Mouse (Mus musculus) layer of hippocampus, postnatal 25 days (tissue): ENCODE measurements around the gene Armc7. TPM values are rescaled to one million over a fixed set of nuclear protein-coding genes. Genes with fewer than 3 reads are reported as not detected.

Source experiments
- DNase-seq, 2 experiments: peaks; one replicate each; pipeline ENCODE4 v3.0.0; 2022; ENCODE audit warnings: mixed read lengths in 2 of 2, low spot score in 1 of 2; ENCODE audit errors: extremely low spot score in 1 of 2
- total RNA-seq, 2 experiments: library from RNA; stranded (reverse); gene quantifications; 2 replicates each; pipeline ENCODE4 v1.2.3; 2021

The Armc7 gene
- total RNA-seq = 10 to 100 TPM in 1 of 2 experiments, 1 to 10 TPM in 1; 9.3 to 10.3 TPM

- DNase-seq = peak; percentile 75 to 81
These were observed at the start of gene Armc7 for GRCm38 (mm10) chr11:115475025-115475757. TSS of gene Armc7 (plus strand) at chr11:115475667.

- no peak for DNase-seq
These were observed 49.8 kb upstream of the Armc7 start for GRCm38 (mm10) chr11:115425671-115426070.

DNA sequence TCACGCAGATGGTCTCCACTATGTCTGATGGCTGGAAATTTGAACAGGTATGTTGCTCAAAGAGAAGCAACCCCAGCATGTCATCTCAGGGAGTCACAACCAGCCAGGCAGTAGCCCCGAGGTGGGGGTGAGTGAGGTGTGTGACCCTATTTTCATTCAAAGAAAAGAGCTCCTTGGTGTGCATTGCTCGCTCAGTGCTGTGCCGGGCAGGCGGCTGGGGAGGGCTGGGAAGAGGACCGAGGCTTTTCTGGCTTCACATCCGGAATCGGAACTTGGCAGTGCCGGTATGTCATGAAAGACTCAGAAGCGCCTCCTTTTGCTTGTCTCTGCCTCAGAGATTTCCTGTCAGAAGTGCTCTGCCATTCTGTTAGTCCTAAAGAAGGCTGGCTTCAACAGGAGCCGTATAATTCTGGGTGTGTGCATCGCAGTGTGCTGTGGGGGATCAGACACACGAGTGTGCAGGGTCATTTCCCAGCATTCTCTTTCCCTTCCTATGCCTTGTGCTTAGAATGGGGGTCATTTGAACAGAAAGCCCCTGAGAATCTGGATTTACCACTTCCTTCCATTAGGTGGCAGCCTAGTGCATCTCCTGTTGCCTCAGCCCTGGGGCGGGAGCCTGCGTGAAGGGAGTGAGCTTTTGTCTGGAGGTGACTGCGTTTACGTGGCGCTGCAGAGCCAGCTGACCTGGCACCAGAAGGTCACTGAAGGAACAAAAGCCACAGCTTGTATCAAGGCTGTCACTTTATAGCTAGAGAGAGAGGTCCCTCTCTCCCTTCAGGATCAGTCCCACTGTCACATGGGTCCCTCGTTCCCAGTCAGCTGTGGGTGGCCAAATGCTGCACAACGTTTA, 47.8 kb upstream of the Armc7 start:
- peak; percentile 43 to 55 for DNase-seq

GRCm38 (mm10) chr11:115429307-115429706, 46.2 kb upstream of the Armc7 start:
- no peak for DNase-seq

DNA sequence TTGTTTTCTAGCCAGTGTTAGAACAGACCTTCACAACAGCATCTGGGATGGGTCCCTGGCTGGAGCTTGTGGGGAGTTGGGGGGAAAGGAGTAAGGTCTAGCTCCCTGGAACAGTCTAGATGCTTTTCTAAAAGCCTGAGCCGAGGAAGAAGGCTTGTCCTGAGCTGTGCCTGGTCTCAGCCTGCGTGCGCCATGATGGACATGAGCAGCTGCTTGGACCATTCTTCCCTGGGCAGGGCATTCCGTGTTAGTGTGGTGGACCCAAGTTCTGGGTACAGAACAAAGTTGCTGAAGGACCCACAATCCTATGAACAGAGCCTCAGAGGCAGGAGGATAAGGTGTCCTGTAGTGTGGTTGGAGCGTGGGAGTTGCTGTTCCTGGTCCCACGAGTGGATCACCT, 44.9 kb upstream of the Armc7 start:
- no peak for DNase-seq

DNA sequence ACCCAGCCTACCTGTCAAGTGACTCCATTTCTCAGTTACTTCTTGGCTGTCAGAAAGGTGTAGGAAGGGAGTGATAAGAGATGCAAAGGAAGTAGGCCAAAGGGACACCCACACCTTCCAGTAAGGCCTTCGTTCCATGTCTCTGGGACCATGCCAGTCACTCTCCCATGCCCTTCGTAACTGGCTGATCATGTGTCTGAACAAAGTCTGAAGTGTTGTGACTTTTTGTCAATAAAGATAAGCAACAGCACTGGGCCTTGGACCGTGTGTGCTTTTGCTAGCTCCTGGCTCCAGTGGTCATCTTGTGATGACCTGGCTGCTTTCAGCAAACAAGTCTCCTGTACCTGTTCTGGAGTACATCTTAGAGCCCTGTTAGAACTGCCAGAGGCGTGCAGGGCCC, 42.7 kb upstream of the Armc7 start:
- DNase-seq = no peak

DNA sequence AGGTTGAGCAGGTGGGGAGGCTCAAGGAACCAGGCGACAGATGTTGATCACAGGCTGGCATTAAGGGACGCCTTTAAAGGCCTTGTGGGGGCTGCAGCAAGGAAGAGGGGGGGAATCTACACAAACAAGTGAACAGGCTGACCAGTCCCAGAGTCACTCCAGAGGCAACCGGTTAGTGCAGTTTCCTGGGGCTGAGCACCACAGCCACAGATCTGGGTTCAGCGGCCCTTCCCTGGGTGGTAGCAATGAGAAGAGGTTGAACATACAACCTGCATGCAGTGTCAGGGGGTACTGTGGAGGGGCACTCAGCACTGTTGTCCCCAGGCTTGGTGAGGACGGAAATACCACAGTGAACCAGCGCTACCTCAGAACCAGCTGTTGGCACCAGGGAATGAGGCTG, 42.1 kb upstream of the Armc7 start:
- no peak for DNase-seq

DNA sequence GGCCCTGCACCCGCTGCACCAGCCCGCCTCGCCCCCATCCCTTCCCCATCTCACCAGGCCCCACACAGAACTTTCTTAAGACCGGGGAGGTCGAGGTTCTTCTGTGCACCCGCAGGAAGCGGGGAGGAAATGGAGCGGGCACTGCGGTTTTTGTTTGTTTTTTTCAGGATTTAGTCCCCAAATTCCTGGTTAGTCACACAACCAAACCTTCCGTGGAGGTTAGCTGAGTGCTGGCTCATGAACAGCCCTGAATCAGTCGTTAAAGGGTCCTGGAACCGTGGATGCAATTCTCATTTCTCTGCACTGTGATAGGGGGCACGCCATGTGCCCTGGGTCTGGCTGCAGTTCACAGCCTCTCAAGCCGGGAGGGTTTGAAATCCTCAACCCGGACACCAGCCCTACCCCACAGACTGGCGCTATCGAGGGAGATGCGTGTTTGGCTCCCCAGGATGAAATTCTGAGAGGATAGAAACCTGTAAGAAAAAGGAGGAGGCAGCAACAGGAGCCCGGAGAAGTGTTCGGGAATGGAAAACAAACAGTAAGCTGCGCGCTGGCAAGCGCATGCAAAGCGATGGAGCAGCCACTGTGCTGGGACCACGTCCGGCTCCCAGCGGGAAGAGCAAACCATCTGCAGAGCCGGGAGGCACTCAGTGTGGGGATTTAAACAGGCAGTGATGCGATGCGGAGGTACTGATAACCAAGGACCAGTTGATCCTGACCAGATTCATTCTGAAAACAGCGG, 39.7 kb upstream of the Armc7 start:
- DNase-seq = peak in 1 of 2 experiments; percentile 36

DNA sequence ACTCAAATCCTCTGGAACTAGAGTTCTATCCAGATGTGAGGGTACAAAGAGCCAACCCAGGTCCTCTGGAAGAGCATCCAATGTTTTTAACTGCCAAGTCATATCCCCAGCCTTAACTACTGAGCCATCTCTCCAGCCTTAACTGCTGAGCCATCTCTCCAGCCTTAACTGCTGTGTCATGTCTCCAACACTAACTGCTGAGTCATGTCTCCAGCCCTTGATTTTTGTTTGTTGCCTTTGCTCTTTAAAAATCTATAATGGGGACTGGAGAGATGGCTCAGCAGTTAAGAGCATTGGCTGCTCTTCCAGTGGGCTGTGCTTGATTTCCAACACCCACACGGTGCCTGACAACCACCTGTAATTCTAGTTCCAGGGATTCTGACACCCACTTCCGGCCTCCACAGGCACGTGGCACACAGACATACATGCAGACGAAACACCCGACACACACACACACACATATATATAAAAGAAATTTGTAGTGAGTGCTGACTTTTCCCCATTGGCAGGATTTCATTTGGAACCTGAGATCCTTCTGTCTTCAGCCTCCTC, 37.8 kb upstream of the Armc7 start:
- DNase-seq = no peak

- DNase-seq = no peak
These were observed 36.1 kb upstream of the Armc7 start for GRCm38 (mm10) chr11:115439326-115439725.

- no peak for DNase-seq
These were observed 35.4 kb upstream of the Armc7 start, which contains the start of gene Trim80 for GRCm38 (mm10) chr11:115439906-115440595. TSS of gene Trim80 (plus strand) at chr11:115440545.

- no peak for DNase-seq
These were observed 34.0 kb upstream of the Armc7 start for GRCm38 (mm10) chr11:115441417-115441816.

DNA sequence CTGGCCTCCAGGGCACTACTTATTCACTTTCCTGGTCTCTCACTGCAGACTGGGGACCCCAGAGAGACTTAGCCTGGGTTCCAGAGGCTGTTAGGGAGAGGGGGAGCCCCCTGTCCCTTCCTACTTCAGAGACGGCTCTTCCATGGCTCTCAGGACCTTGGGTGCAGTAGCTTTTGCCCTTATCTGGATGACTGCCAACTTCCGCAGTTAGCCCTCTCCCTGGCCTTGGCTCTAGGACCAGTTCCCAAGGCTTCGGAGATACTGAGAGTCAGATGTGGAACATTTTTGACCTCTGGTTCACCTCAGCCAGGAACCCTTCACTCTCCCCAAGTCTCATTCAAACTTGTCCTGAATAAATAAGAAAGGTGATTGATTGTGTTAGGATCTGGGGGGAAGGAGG, 28.6 kb upstream of the Armc7 start:
- no peak for DNase-seq

- DNase-seq = no peak
These were observed 28.1 kb upstream of the Armc7 start for GRCm38 (mm10) chr11:115447321-115447885.

DNA sequence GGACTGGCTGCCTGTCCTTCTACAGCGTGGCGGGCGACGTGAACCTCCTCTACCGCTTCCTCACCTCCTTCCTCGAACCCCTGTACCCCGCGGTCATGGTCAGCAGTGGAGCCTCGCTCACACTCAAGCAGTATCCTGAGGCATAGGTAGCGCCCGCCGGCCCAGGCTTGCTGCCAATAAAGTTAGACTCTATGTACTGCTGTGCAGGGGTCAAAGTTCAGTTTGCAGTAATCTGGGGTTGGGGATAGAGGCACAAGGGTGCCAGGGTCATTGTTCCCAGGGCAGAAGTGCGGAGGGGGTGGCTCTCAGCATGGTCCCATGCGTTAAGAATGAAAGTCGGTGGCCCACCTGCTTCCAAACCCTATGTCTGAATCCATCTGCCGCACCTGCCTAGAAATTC, 27.4 kb upstream of the Armc7 start:
- DNase-seq = no peak

DNA sequence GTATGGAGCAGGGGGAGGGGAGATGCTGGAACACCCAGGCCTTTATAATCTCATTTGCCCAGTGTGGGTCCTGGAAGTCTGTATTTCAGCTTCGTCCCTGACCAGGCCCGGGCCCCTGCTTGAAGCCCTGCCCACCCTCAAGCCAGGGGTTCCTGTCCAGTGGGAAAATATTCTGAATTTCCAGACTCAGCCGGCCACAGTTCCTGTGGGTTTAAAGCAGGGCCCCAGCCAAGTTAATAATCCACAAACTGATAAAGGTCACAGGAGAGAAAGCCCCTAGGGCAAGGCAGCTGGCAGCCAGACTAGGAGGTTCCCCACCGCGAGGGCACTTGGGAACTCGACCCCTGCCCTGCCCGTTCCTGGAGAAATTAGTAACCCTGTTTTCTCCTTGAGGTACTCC, 26.5 kb upstream of the Armc7 start:
- DNase-seq = no peak

DNA sequence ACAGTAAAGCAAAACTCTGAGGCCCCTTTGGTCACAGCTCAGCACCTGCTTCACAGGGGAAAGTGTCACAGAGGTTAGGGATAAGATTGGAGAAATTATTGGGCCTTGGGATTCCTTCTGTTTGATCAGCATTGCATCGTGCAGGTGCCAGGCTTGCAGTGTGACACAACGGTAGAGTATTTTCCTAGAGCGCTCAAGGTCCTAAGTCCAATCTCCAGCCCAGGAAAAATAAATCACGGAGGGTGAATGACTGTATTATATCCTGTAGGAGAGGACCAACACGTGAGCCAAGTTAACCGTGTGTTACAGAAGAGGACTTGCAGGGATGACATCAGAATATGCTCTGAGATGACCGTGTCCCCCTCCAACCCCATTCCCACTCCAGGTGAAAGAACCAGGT, 25.3 kb upstream of the Armc7 start:
- no peak for DNase-seq

DNA sequence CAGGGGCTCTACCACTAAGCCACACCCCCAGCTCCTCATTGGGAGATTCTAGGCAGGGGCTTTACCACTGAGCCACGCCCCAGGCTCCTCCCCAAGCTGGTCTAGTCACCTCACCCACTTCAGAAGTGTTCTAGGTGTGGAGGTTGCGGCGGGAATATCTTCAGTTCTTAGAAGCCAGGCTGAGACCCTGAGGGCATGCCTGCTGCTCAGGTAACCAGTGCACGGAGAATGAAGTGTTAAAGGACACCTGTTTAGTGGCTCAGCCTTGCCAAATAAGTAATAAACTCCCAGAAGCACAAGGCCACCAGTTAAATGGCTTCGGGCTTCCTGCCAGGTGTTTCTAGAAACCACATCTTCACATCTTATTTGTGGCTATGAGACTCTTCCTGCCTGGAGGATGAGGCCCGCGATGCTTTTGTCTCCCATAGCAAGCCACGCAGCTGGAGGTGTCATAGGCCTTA, 23.7 kb upstream of the Armc7 start:
- DNase-seq = no peak

GRCm38 (mm10) chr11:115452281-115452860, 23.1 kb upstream of the Armc7 start:
- no peak for DNase-seq
